Mouse (Mus musculus): ENCODE results near the gene Nectin4.
"Not testable (repeated sequence)": the region's sequence is repeated elsewhere in the genome, so short reads cannot be mapped to it uniquely, and the experiment has no call there.

The Nectin4 gene

DNA sequence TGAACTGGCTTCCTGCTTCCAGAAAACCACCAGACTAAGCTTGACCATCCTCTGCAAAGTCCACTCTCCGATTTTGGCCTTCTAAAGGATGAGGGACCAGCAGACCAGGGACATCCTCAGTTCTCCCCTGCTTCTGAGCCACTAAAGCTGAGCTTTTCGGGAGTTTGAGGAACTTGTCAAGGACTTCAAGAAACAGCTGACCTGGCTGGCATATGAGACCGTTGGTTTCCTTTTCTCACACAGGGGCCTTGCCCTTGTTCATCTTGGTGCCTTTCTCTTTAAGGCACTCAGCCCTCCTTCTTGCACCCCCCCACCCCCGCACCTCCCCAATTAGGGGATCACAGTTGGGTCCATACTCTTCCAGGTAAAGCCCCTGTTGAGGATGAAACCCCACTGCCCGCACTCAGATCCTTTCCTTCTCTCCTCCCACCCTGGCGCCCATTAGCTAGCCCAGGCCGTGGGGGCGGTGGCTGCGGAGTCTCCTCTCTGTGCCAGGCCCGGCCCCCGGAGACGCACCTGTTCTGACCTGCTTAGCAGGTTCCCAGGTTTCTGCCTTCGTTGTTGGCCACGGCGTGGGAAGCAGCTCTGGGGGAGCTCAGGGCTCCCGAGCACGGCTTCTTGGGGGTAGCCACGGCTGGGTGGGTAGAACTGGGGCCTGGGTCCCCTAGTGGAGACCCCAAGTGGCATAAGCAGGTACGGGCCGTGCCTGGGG is at the start of gene Nectin4:
Gene Nectin4 (plus strand): TSS at position 255 of the 712 bp plus-strand sequence.
- Histone ChIP-seq H3K27me3 (ENCODE audit: control insufficient read depth, insufficient read depth, low read length, poor library complexity, severe bottlenecking) (no peaks in the 10 kb centered on the region), H3K36me3 (ENCODE audit: control insufficient read depth, insufficient read depth, low read length, poor library complexity, severe bottlenecking) (no peaks in the 10 kb centered on the region)
- DNase-seq (ENCODE audit: low read depth, low spot score) = no peak

DNA sequence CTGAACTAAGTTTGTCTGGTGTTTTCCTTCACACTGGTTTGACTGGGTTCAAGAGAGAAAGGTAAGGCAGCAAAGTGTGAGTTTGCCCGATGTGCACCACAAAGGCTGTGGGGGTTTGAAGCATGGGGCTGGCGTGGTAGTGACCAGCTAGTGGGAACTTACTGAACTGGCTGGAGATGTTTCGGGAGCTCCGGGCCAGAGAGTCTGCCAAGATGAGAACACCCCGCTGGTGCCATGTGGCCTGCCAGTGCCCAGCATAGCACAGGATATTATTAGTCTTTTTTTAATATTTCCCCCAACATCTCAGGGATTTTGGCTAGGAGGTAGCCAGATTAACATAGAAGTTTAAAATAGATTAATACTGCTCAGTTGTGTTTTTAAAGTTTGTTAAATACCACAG is 49.7 kb upstream of the Nectin4 start:
- H3K36me3 ChIP-seq (ENCODE audit: control insufficient read depth, insufficient read depth, low read length, poor library complexity, severe bottlenecking) = 0 out of 2 replicates have a peak, but pooled peaks cover 1% of the 10 kb centered on the region
- H3K27me3 ChIP-seq (ENCODE audit: control insufficient read depth, insufficient read depth, low read length, poor library complexity, severe bottlenecking) = no peaks in the 10 kb centered on the region; the same call in 1 of the 2 replicates
- DNase-seq (ENCODE audit: low read depth, low spot score) = no peak

GRCm38 (mm10) chr1:171321415-171321814 is 48.5 kb upstream of the Nectin4 start:
- peak; percentile 60 for DNase-seq (ENCODE audit: low read depth, low spot score)
- no peaks in the 10 kb centered on the region; the same call in 1 of the 2 replicates for H3K27me3 ChIP-seq (ENCODE audit: control insufficient read depth, insufficient read depth, low read length, poor library complexity, severe bottlenecking)
- 0 out of 2 replicates have a peak, but pooled peaks cover 1% of the 10 kb centered on the region for H3K36me3 ChIP-seq (ENCODE audit: control insufficient read depth, insufficient read depth, low read length, poor library complexity, severe bottlenecking)

DNA sequence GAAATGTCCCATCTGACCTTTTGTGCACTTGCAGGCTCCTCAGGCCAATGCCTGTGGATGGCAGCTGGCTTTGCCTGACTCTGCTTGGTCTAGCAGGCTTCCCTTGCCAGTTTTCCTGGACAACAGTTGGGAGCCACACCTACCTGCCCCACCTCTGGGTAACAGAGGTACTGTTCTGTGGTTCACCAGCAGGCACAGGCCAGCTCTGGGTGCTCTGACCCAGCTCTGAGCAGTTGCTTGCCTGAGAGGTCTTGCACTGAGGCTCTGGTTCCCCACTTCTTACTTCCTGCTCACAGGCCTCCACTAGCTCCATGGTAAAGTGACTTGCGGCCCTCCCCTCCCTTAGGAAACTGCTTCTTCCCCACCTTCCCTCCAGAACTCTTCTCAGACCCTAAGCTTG is 47.9 kb upstream of the Nectin4 start:
- 0 out of 2 replicates have a peak, but pooled peaks cover 1% of the 10 kb centered on the region for H3K36me3 ChIP-seq (ENCODE audit: control insufficient read depth, insufficient read depth, low read length, poor library complexity, severe bottlenecking)
- DNase-seq (ENCODE audit: low read depth, low spot score) = no peak
- H3K27me3 ChIP-seq (ENCODE audit: control insufficient read depth, insufficient read depth, low read length, poor library complexity, severe bottlenecking) = no peaks in the 10 kb centered on the region; the same call in 1 of the 2 replicates

GRCm38 (mm10) chr1:171325571-171325970 is 44.3 kb upstream of the Nectin4 start:
- Histone ChIP-seq H3K36me3 (ENCODE audit: control insufficient read depth, insufficient read depth, low read length, poor library complexity, severe bottlenecking) (0 out of 2 replicates have a peak, but pooled peaks cover 1% of the 10 kb centered on the region), H3K27me3 (ENCODE audit: control insufficient read depth, insufficient read depth, low read length, poor library complexity, severe bottlenecking) (no peaks in the 10 kb centered on the region; the same call in 1 of the 2 replicates)
- no peak for DNase-seq (ENCODE audit: low read depth, low spot score)

- H3K27me3 ChIP-seq (ENCODE audit: control insufficient read depth, insufficient read depth, low read length, poor library complexity, severe bottlenecking); H3K36me3 ChIP-seq (ENCODE audit: control insufficient read depth, insufficient read depth, low read length, poor library complexity, severe bottlenecking): not testable (repeated sequence)
- peak; percentile 51 for DNase-seq (ENCODE audit: low read depth, low spot score)
These were observed 43.3 kb upstream of the Nectin4 start for GRCm38 (mm10) chr1:171326588-171326987.

DNA sequence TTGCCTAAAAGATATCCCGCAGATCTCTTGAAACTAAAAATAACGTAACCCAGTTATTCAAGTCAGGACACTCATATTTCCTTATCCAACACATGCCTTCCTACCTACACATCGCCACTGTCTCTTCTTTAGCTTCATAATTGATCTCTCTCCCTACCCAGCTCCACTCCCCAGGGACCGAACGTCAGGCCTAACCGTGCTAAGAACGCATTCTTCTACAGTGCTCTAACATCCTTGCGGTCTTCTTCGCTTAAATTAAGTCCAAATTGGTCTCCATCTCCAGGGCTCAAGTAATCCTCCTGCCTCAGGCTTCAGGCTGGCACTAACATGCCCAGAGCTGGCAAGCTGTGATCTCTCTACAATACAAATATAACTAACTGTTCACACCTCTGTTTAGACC is 41.7 kb upstream of the Nectin4 start:
- DNase-seq (ENCODE audit: low read depth, low spot score) = peak; percentile 14
- Histone ChIP-seq H3K36me3 (ENCODE audit: control insufficient read depth, insufficient read depth, low read length, poor library complexity, severe bottlenecking) (0 out of 2 replicates have a peak, but pooled peaks cover 1% of the 10 kb centered on the region), H3K27me3 (ENCODE audit: control insufficient read depth, insufficient read depth, low read length, poor library complexity, severe bottlenecking) (no peaks in the 10 kb centered on the region; the same call in 1 of the 2 replicates)

DNA sequence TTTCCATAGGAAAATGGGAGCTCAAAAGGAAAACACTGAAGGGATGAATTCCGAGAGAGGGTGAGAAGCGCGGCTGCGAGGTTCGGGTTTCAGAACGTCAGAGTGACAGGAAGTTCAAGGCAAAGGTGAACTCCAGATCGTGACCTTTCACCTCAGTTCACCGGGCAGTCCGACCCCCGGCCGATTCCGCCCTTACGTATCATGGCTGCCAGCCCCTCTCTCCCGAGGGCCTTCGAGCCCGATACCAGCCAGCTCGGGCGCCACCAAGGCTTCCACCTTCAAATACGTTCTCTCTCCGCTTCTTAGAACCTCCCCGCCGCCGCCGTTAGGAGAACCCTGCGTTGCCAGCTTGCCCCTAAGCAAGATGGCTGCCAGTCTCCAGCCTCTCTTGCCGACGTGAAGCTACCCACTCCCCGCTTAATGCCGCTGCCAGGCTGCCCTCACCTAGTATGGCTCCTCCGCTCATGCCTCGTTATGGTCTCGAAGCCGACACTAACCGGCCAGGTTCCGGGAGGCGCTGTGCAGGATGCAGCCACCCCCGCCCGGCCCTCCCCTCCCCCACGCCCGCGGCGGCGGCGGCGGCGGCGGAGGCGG is 41.0 kb upstream of the Nectin4 start, which contains the start of gene Dedd:
Gene Dedd (plus strand): TSS at position 307 of the 594 bp plus-strand sequence.
- Histone ChIP-seq H3K27me3 (ENCODE audit: control insufficient read depth, insufficient read depth, low read length, poor library complexity, severe bottlenecking) (no peaks in the 10 kb centered on the region; the same call in 1 of the 2 replicates), H3K36me3 (ENCODE audit: control insufficient read depth, insufficient read depth, low read length, poor library complexity, severe bottlenecking) (0 out of 2 replicates have a peak, but pooled peaks cover 1% of the 10 kb centered on the region)
- peak; percentile 94 for DNase-seq (ENCODE audit: low read depth, low spot score)

- Histone ChIP-seq H3K27me3 (ENCODE audit: control insufficient read depth, insufficient read depth, low read length, poor library complexity, severe bottlenecking) (no peaks in the 10 kb centered on the region; the same call in 1 of the 2 replicates), H3K36me3 (ENCODE audit: control insufficient read depth, insufficient read depth, low read length, poor library complexity, severe bottlenecking) (no peaks in the 10 kb centered on the region)
- peak; percentile 37 for DNase-seq (ENCODE audit: low read depth, low spot score)
These were observed 40.3 kb upstream of the Nectin4 start for GRCm38 (mm10) chr1:171329433-171330215.

DNA sequence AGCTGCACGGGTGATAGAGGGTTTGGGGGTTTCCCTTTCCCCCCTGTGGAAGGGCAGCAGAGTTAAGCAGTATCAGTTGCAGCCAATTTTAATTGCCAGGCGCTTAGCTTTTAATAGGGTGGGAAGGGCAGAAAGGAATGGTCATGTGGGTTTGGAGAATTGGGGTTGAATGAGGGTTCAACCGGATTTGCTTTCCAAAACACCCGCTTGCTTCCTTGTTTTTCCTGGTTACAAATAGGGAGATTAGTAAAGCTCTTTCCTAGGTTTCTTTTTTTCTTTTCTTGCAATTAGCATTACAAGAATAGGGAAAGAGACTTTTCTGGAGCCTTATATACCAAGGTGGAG is 39.7 kb upstream of the Nectin4 start:
- no peaks in the 10 kb centered on the region for H3K36me3 ChIP-seq (ENCODE audit: control insufficient read depth, insufficient read depth, low read length, poor library complexity, severe bottlenecking)
- H3K27me3 ChIP-seq (ENCODE audit: control insufficient read depth, insufficient read depth, low read length, poor library complexity, severe bottlenecking) = no peaks in the 10 kb centered on the region
- no peak for DNase-seq (ENCODE audit: low read depth, low spot score)

GRCm38 (mm10) chr1:171342262-171343207 is 27.4 kb upstream of the Nectin4 start:
- Histone ChIP-seq H3K27me3 (ENCODE audit: control insufficient read depth, insufficient read depth, low read length, poor library complexity, severe bottlenecking) (no peaks in the 10 kb centered on the region), H3K36me3 (ENCODE audit: control insufficient read depth, insufficient read depth, low read length, poor library complexity, severe bottlenecking) (peaks cover 17% of the 10 kb centered on the region)
- no peak for DNase-seq (ENCODE audit: low read depth, low spot score)

GRCm38 (mm10) chr1:171343922-171344677 is 25.8 kb upstream of the Nectin4 start:
- Histone ChIP-seq H3K36me3 (ENCODE audit: control insufficient read depth, insufficient read depth, low read length, poor library complexity, severe bottlenecking) (peaks cover 10% of the 10 kb centered on the region), H3K27me3 (ENCODE audit: control insufficient read depth, insufficient read depth, low read length, poor library complexity, severe bottlenecking) (no peaks in the 10 kb centered on the region)
- DNase-seq (ENCODE audit: low read depth, low spot score) = peak; percentile 18

DNA sequence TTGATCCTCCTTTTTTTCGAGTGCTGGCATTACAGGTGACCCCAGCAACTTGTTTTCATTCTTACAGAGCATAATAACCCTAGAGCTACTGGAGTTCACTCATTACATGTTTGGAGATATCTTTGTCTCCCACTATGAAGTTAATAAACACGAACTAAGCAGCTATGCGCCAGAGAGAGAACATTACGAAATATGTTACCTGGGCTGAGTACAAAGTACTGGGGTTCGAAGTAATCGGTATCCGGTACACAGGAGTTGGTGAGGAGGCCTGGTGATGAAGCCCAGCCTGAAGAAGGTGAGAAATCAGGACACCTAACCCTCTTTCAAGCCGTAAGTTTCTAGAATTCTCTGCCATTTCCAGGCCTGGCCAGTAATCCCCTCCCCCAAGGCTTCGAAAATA is 25.2 kb upstream of the Nectin4 start:
- Histone ChIP-seq H3K36me3 (ENCODE audit: control insufficient read depth, insufficient read depth, low read length, poor library complexity, severe bottlenecking) (peaks cover 7% of the 10 kb centered on the region), H3K27me3 (ENCODE audit: control insufficient read depth, insufficient read depth, low read length, poor library complexity, severe bottlenecking) (no peaks in the 10 kb centered on the region)
- no peak for DNase-seq (ENCODE audit: low read depth, low spot score)
